Mouse (Mus musculus) ES-Bruce4 (cell line): ENCODE data around the gene Tnks2. TPM values are rescaled to one million over a fixed set of nuclear protein-coding genes. Genes with fewer than 3 reads are reported as not detected.

ENCODE experiments used
- H3K27ac ChIP-seq: 2 replicates; pipeline ENCODE4 v1.5.1; 2012; ENCODE audit warnings: low read length, inconsistent platforms; ENCODE audit not compliant: insufficient read depth
- H3K27me3 ChIP-seq: 2 replicates; pipeline ENCODE4 v1.6.1; 2012; ENCODE audit warnings: mild to moderate bottlenecking, low read length, inconsistent platforms; ENCODE audit not compliant: control insufficient read depth, poor library complexity, insufficient read depth, severe bottlenecking
- H3K36me3 ChIP-seq: 2 replicates; pipeline ENCODE4 v1.6.1; 2012; ENCODE audit warnings: inconsistent platforms, mild to moderate bottlenecking, low read length, moderate library complexity; ENCODE audit not compliant: control insufficient read depth, poor library complexity, insufficient read depth, severe bottlenecking
- H3K4me1 ChIP-seq: one replicate; pipeline ENCODE4 v1.8.1; 2011; ENCODE audit warnings: low read length; ENCODE audit not compliant: control insufficient read depth, insufficient read depth
- H3K4me3 ChIP-seq: 2 replicates; pipeline ENCODE4 v1.5.1; 2011; ENCODE audit warnings: low read depth, mild to moderate bottlenecking, low read length
- H3K9ac ChIP-seq: 2 replicates; pipeline ENCODE4 v1.6.1; 2012; ENCODE audit warnings: low read depth, mild to moderate bottlenecking, inconsistent platforms; ENCODE audit not compliant: poor library complexity, severe bottlenecking
- H3K9me3 ChIP-seq: replicated peaks from 2 replicates; pipeline ENCODE4 v1.6.1; 2012; ENCODE audit warnings: mild to moderate bottlenecking, low read length, inconsistent platforms; ENCODE audit not compliant: control insufficient read depth, poor library complexity, insufficient read depth, severe bottlenecking
- CTCF ChIP-seq: IDR thresholded peaks from one replicate; pipeline ENCODE4 v1.8.1; 2011; ENCODE audit warnings: low read depth, low read length
- EP300 ChIP-seq: IDR thresholded peaks from 2 replicates; pipeline ENCODE4 v1.6.1; 2011; ENCODE audit warnings: low read depth, low read length; ENCODE audit not compliant: insufficient read depth
- POLR2A ChIP-seq: IDR thresholded peaks from one replicate; pipeline ENCODE4 v1.8.1; 2011; ENCODE audit warnings: low read length; ENCODE audit not compliant: insufficient read depth
- polyA plus RNA-seq: library from polyadenylated mRNA; stranded (reverse); fragments of >200 nt; gene quantifications from 2 replicates; pipeline ENCODE4 v1.2.4, GENCODE M21; 2011; ENCODE audit warnings: low read depth; ENCODE audit not compliant: missing spikeins, insufficient read depth, insufficient read length

Tnks2 gene
- polyA plus RNA-seq, 1 experiment, result 415 TPM

- Histone ChIP-seq H3K27me3 (no peaks in the 10 kb centered on the region), H3K27ac (no peak overlapping the region), H3K4me3 (peak overlapping the region; percentile 72), H3K4me1 (no peaks in the 10 kb centered on the region), H3K36me3 (no peaks in the 10 kb centered on the region), H3K9ac (peak overlapping the region; percentile 88), H3K9me3 (no peaks in the 10 kb centered on the region)
- TF ChIP-seq EP300, result no peak
- TF ChIP-seq POLR2A, result no peak
- TF ChIP-seq CTCF, result no peak
Measured at GRCm38 (mm10) chr19:36918441-36919301, 84.6 kb downstream of the Tnks2 start.

GRCm38 (mm10) chr19:36919466-36919865, 85.4 kb downstream of the Tnks2 start, which contains the start of gene Fgfbp3:
Gene Fgfbp3, minus strand, starts transcription at chr19:36919615.
- Histone ChIP-seq H3K4me3 (peak within 1 kb of the TSS; percentile 72), H3K36me3 (no peaks in the 10 kb centered on the region), H3K9me3 (no peaks in the 10 kb centered on the region), H3K27me3 (no peaks in the 10 kb centered on the region), H3K27ac (no peak within 1 kb of the TSS), H3K4me1 (no peaks in the 10 kb centered on the region), H3K9ac (peak within 1 kb of the TSS; percentile 88)
- no peak for TF ChIP-seq EP300
- TF ChIP-seq CTCF, result no peak
- TF ChIP-seq POLR2A, result no peak

GRCm38 (mm10) chr19:36922015-36922414, 88.0 kb downstream of the Tnks2 start:
- H3K4me3 ChIP-seq, result no peak overlapping the region
- TF ChIP-seq CTCF, result no peak
- no peak for TF ChIP-seq EP300
- no peak for TF ChIP-seq POLR2A
- H3K27ac ChIP-seq, result no peak overlapping the region
- no peaks in the 10 kb centered on the region for H3K36me3 ChIP-seq
- H3K9ac ChIP-seq, result no peak overlapping the region
- H3K9me3 ChIP-seq, result no peaks in the 10 kb centered on the region
- no peaks in the 10 kb centered on the region for H3K4me1 ChIP-seq
- no peaks in the 10 kb centered on the region for H3K27me3 ChIP-seq

DNA sequence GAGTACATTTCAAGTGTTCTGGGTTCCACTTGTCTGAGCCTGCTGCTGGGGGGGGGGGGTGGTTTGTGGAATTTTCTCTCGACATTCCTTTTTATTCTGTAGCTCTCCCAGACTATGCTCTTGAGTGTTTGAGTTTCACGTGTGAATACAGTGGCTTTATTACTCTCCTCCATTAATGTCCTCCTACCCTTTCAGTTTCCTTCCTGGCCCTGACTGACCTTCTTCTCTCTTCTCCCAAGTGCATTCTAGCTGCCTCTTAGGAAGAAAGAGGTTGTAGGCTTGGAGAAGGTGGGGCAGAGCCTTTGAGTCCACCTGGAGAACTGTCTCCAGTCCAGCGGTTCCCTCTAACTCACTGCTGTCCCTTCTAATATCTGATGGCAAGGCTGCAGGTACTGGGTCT, 88.9 kb downstream of the Tnks2 start:
- TF ChIP-seq POLR2A (no peak), EP300 (no peak), CTCF (no peak)
- no peaks in the 10 kb centered on the region for H3K27me3 ChIP-seq
- H3K4me1 ChIP-seq, result no peaks in the 10 kb centered on the region
- no peak overlapping the region for H3K27ac ChIP-seq
- no peaks in the 10 kb centered on the region for H3K36me3 ChIP-seq
- H3K9ac ChIP-seq, result no peak overlapping the region
- H3K4me3 ChIP-seq, result no peak overlapping the region
- no peaks in the 10 kb centered on the region for H3K9me3 ChIP-seq

DNA sequence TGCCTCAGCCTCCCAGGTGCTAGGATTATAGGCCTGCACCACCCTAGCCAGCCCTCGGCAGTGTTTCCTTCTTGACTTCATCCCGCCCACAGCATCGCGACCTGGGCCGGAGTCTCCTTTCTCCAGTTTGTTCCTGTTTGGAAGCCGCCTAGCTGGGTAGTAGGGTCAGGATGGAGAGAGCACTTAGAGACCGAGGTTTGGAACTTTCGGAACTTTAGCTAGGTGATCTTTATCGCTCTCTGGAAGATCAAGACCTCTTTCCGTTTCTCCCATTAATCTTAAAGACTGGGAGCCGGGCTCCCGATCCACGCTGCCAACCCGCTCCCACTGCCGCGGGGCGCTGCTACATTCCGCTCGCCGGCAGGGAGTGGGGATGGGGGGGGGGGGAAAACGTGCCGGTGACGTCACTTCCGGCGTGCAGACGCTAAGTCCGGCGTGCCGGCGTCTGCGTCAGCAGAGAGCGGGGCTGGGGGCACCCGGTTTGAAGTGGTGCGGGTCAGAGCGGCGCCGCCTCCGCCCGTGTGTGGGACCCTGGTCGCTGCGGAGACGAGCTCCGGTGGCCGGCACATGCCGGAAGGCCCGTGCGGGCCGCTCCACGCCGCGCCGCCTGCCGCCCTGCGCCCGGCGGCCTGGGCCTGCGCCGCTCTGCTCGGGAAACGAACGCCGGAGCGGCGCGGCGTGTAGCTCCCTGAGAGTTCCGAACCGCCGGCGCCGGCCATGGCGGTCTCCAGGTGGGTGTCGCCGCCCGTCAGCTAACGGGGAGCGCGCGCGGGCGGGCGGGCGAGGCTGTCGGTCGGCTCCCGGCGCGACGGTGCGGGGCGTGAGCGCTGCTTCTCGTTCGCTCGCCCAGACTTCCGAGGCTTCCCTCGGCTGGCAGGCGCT, 91.9 kb downstream of the Tnks2 start, which contains the start of gene Btaf1:
TSS of gene Btaf1 (plus strand) at position 409 of the 882 bp plus-strand sequence.
- no peaks in the 10 kb centered on the region for H3K27me3 ChIP-seq

More for the DNA sequence above, 91.9 kb downstream of the Tnks2 start, which contains the start of gene Btaf1:
- peak within 1 kb of the TSS; percentile 60 for H3K27ac ChIP-seq
- peak within 1 kb of the TSS; percentile 100 for H3K9ac ChIP-seq
- H3K36me3 ChIP-seq, result no peaks in the 10 kb centered on the region
- peak; percentile 18 for TF ChIP-seq POLR2A
- no peak for TF ChIP-seq EP300
- H3K4me1 ChIP-seq, result no peaks in the 10 kb centered on the region
- H3K9me3 ChIP-seq, result no peaks in the 10 kb centered on the region
- H3K4me3 ChIP-seq, result peak within 1 kb of the TSS; percentile 87
